Mouse (Mus musculus) embryonic facial prominence, embryonic 12.5 days (tissue): ENCODE results near the gene Bmpr1a. TPM values are rescaled to one million over a fixed set of nuclear protein-coding genes. Genes with fewer than 3 reads are reported as not detected.

ENCODE experiments used
- ATAC-seq: fragments of 200-750 bp; cut with Nextera tagmentation; 2 replicates; pipeline ENCODE4 v1.8.0; 2017; ENCODE audit not compliant: insufficient number of reproducible peaks, insufficient read depth, low FRiP score, low TSS enrichment
- H3K27ac ChIP-seq: fragments of 300-500 bp; sonication (generic); 2 replicates; pipeline ENCODE4 v1.5.1; 2016; ENCODE audit warnings: mild to moderate bottlenecking
- H3K27me3 ChIP-seq: fragments of 300-500 bp; sonication (generic); 2 replicates; pipeline ENCODE4 v1.6.1; 2016; ENCODE audit warnings: mild to moderate bottlenecking, moderate library complexity
- H3K36me3 ChIP-seq: fragments of 300-500 bp; sonication (generic); 2 replicates; pipeline ENCODE4 v1.6.1; 2016; ENCODE audit warnings: mild to moderate bottlenecking
- H3K4me1 ChIP-seq: fragments of 300-500 bp; sonication (generic); 2 replicates; pipeline ENCODE4 v1.6.1; 2016
- H3K4me2 ChIP-seq: fragments of 300-500 bp; sonication (generic); replicated peaks from 2 replicates; pipeline ENCODE4 v1.6.1; 2016; ENCODE audit warnings: mild to moderate bottlenecking, moderate library complexity
- H3K4me3 ChIP-seq: fragments of 300-500 bp; sonication (generic); 2 replicates; pipeline ENCODE4 v1.5.1; 2016; ENCODE audit warnings: mild to moderate bottlenecking
- H3K9ac ChIP-seq: fragments of 300-500 bp; sonication (generic); 2 replicates; pipeline ENCODE4 v1.6.1; 2016; ENCODE audit warnings: mild to moderate bottlenecking, moderate library complexity
- H3K9me3 ChIP-seq: fragments of 300-500 bp; sonication (generic); 2 replicates; pipeline ENCODE4 v1.6.1; 2016; ENCODE audit warnings: mild to moderate bottlenecking, moderate library complexity
- WGBS: fragments of 180-500 bp; shearing (Covaris S2); methylation state at CpG from one replicate; pipeline ENCODE4 v1.1.7; 2016; 5-methylcytosine and 5-hydroxymethylcytosine counted together
- polyA plus RNA-seq: library from polyadenylated mRNA; unstranded; fragments of >200 nt; fragmentation: Nextera tagmentation; extraction: Ambion mirVana; gene quantifications from 2 replicates; pipeline ENCODE4 v1.2.1, GENCODE M21; 2016

The Bmpr1a gene
- polyA plus RNA-seq, 1 experiment from 2014 or later = 71.4 TPM

DNA sequence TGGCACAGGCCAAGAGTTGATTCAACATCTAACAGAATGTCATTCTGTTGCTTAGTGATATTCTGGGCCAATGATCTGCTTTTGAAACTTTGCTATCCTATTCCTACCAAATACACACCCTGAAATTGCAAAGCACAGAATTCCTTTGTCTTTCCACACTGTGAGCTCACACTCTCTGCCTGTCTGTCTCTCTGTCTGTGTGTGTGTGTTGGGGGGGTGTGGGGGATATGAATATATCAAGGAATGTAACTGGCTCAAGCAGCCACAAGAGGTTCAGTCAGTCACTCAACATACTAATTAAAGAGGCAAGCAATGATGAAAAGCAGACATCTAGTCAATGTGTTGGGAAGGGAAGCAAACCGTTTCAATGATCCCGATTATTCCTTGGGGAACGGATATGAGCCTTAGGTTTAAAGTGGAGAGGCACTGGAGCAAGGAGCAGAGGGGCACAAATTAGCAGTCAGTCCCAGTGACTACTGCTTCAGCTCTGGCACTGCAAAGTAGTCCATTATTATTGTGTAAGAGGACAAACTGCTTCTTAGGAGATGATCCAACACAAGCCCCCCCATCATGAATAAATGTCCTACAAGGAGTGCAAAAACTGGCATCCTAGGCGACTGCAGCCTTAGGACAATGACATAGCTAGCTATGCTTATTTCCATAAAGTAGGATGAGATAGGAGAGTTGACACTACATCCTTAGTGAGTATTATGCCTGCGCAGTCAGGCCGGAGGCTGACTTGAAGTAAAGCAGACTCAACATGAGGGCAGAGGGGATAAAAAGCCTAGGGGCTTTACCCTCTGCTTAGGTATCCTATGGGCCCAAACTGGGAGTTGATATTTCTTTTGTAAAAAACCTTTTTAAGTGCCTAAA, 19.4 kb downstream of the Bmpr1a start:
- Histone ChIP-seq H3K4me3 (no peak overlapping the region), H3K4me1 (peaks cover 34% of the 10 kb centered on the region), H3K9ac (no peak overlapping the region), H3K9me3 (no peaks in the 10 kb centered on the region), H3K36me3 (no peaks in the 10 kb centered on the region), H3K27me3 (no peaks in the 10 kb centered on the region), H3K27ac (no peak overlapping the region), H3K4me2 (no peak overlapping the region)
- WGBS = 48% methylated on average over 6 of the region's 6 CpGs
- ATAC-seq = no peak

DNA sequence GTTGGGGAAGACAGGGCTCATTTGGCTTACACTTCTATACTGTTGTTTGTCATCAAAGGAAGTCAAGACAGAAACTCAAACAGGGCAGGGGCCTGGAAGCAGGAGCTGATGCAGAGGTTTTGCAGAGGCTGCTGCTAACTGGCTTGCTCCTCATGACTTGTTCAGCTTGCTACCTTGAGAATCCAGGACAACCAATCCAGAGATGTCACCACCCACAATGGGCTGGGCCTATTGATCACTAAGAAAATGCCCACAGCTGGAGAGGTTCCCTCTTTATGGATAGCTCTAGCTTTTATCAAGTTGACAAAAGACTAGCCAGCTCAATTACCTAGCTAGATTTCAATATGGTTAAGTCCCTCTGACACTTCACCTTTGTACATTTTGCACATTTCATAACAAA, 31.6 kb downstream of the Bmpr1a start:
- H3K4me2 ChIP-seq = no peak overlapping the region
- no peak overlapping the region for H3K9ac ChIP-seq
- H3K4me1 ChIP-seq = peaks cover 11% of the 10 kb centered on the region
- H3K27me3 ChIP-seq = no peaks in the 10 kb centered on the region
- H3K4me3 ChIP-seq = no peak overlapping the region
- H3K36me3 ChIP-seq = no peaks in the 10 kb centered on the region
- no peak for ATAC-seq
- H3K27ac ChIP-seq = no peak overlapping the region
- no peaks in the 10 kb centered on the region for H3K9me3 ChIP-seq

DNA sequence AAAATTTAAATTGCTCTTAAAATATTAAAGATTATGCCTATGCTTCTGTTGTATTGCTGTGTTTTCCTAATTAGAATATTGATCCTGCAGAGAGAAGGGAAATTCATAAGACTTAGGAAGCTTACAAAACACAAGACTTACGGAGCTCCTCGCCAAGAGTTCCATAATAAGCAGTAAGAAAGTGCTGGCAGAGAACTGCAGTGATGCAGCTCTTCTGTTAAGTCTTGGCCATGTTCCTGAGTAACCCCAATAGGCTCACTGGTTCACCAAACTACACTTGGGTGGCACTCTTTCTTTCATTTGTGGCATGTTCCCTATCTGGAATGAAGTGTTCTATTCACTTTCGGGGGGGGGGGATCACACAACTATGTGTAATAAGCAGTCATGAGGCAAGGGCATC, 36.9 kb downstream of the Bmpr1a start:
- Histone ChIP-seq H3K27ac (no peak overlapping the region), H3K9me3 (no peaks in the 10 kb centered on the region), H3K4me3 (no peak overlapping the region), H3K27me3 (no peaks in the 10 kb centered on the region), H3K4me1 (peaks cover 3% of the 10 kb centered on the region; the same call in 1 of the 2 replicates), H3K4me2 (no peak overlapping the region), H3K9ac (no peak overlapping the region), H3K36me3 (no peaks in the 10 kb centered on the region)
- ATAC-seq = no peak
- WGBS = 78% methylated on average over 3 of the region's 3 CpGs

DNA sequence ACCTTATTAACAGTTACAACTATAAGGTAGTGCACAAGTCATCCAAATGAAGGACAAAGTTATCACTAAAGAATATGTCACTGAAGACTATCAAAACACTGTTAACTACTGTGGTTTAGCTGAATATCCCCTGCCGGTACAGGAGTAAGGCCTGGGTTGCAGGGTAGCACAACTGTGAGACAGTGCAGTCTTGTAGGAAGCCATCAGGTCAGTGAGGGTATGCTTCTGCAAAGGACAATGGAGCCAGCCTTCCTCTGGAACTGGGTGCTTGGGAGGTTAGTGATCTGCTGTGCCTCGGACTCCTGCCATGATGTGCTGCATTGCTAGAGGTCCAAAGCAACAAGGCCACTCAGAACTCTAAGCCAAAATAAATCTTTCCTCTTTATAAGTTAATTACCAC, 43.8 kb downstream of the Bmpr1a start:
- ATAC-seq = no peak
- no peaks in the 10 kb centered on the region for H3K27me3 ChIP-seq
- 95% methylated on average over 2 of the region's 2 CpGs for WGBS
- no peak overlapping the region for H3K27ac ChIP-seq
- no peak overlapping the region for H3K9ac ChIP-seq
- H3K9me3 ChIP-seq = no peaks in the 10 kb centered on the region
- H3K36me3 ChIP-seq = peaks cover 2% of the 10 kb centered on the region; the same call in 1 of the 2 replicates
- H3K4me2 ChIP-seq = no peak overlapping the region
- H3K4me1 ChIP-seq = 0 out of 2 replicates have a peak, but pooled peaks cover under 1% of the 10 kb centered on the region
- H3K4me3 ChIP-seq = no peak overlapping the region

DNA sequence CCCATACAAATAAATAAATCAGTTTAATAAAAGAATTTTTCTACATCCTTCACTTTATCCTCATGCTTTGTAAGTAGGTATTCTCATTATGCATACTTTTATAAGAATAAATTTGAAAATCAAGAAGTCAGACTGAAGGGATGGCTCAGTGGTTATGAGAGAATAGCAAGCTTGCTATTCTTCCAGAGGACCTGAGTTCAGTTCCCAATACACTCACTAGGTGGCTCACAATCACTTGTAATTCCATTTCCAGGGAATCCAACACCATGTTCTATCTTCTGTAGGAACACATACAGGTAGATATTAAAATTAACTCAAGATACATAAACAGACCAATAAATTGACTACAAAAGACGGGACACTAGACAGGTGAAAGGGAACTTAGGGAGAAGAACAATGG, 44.3 kb downstream of the Bmpr1a start:
- peaks cover 2% of the 10 kb centered on the region; the same call in 1 of the 2 replicates for H3K36me3 ChIP-seq
- 82% methylated on average over 1 of the region's 1 CpGs for WGBS
- 0 out of 2 replicates have a peak, but pooled peaks cover 5% of the 10 kb centered on the region for H3K4me1 ChIP-seq
- no peak overlapping the region for H3K4me3 ChIP-seq
- no peaks in the 10 kb centered on the region for H3K9me3 ChIP-seq
- no peak overlapping the region for H3K9ac ChIP-seq
- ATAC-seq = no peak
- no peaks in the 10 kb centered on the region for H3K27me3 ChIP-seq
- H3K27ac ChIP-seq = no peak overlapping the region
- H3K4me2 ChIP-seq = no peak overlapping the region

DNA sequence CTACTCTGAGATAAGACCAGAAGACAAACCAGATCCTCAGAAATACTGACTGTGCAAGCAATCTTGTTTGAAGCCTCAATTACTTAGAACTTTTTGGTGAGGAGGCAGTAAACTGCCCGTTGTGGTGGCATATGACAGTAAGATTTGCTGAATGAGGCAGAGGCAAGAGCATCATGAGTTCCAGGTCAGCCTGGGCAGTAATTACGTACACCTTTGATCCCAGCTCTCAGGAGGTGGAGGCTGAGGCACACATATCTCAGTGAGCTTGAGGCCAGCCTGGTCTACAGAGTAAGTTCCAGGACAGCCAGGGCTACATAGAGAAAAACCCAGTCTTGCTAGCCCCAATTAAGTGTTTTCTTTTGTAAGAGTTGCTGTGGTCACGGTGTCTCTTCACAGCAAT, 48.9 kb downstream of the Bmpr1a start:
- Histone ChIP-seq H3K27ac (peak overlapping the region; percentile 32; the same call in 1 of the 2 replicates), H3K9me3 (no peaks in the 10 kb centered on the region), H3K4me2 (no peak overlapping the region), H3K4me3 (no peak overlapping the region), H3K9ac (no peak overlapping the region), H3K36me3 (no peaks in the 10 kb centered on the region; the same call in 1 of the 2 replicates), H3K27me3 (no peaks in the 10 kb centered on the region), H3K4me1 (peaks cover 19% of the 10 kb centered on the region; the same call in 1 of the 2 replicates)
- ATAC-seq = no peak
- WGBS = 67% methylated on average over 3 of the region's 3 CpGs

DNA sequence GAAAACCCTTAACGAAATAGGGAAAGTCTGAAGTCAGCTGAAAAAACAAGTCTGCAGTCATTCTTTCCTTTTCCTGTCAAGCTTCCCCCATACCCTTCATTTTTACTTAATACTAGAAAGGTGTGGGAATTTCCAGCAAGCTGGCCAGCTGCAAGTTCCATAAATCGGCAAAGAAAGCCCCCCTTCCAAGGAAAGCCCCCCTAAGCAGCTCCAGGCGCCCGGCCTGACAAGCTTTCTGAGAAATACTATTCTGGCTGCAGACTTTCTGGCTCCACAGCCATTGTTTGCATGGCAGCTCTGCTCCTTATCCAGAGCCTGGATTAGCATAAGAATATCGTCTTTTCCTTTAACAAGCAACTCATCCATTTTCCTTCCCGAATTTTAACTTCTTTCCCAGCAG, 49.5 kb downstream of the Bmpr1a start:
- WGBS = 18% methylated on average over 6 of the region's 6 CpGs
- Histone ChIP-seq H3K9ac (no peak overlapping the region), H3K4me3 (no peak overlapping the region), H3K27ac (peak overlapping the region; percentile 32; the same call in 1 of the 2 replicates), H3K4me1 (peaks cover 21% of the 10 kb centered on the region; the same call in 1 of the 2 replicates), H3K4me2 (no peak overlapping the region), H3K27me3 (no peaks in the 10 kb centered on the region), H3K9me3 (no peaks in the 10 kb centered on the region), H3K36me3 (no peaks in the 10 kb centered on the region)
- ATAC-seq = no peak

- no peak overlapping the region for H3K4me2 ChIP-seq
- no peaks in the 10 kb centered on the region for H3K27me3 ChIP-seq
- no peak overlapping the region for H3K4me3 ChIP-seq
- H3K9ac ChIP-seq = no peak overlapping the region
- no peak overlapping the region for H3K27ac ChIP-seq
- H3K4me1 ChIP-seq = peaks cover 21% of the 10 kb centered on the region; the same call in 1 of the 2 replicates
- no peaks in the 10 kb centered on the region for H3K9me3 ChIP-seq
- peaks cover 6% of the 10 kb centered on the region for H3K36me3 ChIP-seq
- ATAC-seq = no peak
These were observed 51.3 kb downstream of the Bmpr1a start for GRCm38 (mm10) chr14:34451872-34452271.

DNA sequence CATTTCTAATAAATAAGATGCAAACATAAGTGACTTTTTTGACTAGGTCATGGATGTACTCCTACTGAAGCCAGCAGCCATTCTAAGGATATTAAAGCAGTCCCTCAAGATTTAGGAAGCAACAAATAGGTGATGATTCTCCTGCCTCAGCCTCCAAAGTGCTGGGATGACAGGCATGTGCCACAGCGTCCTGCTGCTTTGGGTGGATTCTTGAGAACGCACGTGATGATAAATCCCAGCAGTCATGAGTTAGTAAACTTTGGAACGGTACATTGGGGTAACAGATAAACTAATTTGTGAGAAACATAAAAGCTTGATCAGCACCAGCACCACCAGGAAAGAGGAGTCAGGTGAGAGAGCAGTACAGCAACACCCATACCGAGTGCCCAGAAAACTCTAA, 52.7 kb downstream of the Bmpr1a start:
- Histone ChIP-seq H3K4me1 (peaks cover 21% of the 10 kb centered on the region; the same call in 1 of the 2 replicates), H3K4me2 (no peak overlapping the region), H3K27ac (no peak overlapping the region), H3K4me3 (no peak overlapping the region), H3K27me3 (no peaks in the 10 kb centered on the region), H3K9ac (no peak overlapping the region), H3K36me3 (peaks cover 11% of the 10 kb centered on the region), H3K9me3 (no peaks in the 10 kb centered on the region)
- WGBS = 88% methylated on average over 5 of the region's 5 CpGs
- ATAC-seq = no peak

DNA sequence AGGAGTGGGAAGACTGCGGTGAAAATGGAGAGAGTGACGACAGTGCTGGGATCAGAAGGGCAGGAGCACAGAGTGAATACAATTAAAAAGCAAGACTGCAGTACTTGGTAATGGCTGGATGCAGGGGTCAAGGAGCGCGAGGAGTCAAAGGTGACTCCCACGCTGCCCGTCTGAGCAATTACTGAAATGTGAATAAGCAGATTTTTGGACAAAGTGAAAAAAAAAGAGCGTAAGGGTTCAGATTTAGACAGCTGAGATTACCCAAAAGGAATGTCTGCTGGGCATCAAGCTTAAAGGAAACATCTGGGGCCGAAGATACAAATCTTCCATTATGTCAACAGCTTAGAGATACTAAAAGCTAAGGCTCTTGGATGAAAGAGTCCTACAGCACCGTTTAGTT, 53.3 kb downstream of the Bmpr1a start:
- Histone ChIP-seq H3K27me3 (no peaks in the 10 kb centered on the region), H3K4me1 (peaks cover 21% of the 10 kb centered on the region; the same call in 1 of the 2 replicates), H3K9me3 (no peaks in the 10 kb centered on the region), H3K4me3 (no peak overlapping the region), H3K4me2 (no peak overlapping the region), H3K27ac (no peak overlapping the region), H3K9ac (no peak overlapping the region), H3K36me3 (peaks cover 11% of the 10 kb centered on the region)
- ATAC-seq = no peak; the same call in 1 of the 2 replicates
- WGBS = 44% methylated on average over 9 of the region's 9 CpGs

GRCm38 (mm10) chr14:34448398-34448797, 54.7 kb downstream of the Bmpr1a start:
- Histone ChIP-seq H3K27ac (no peak overlapping the region), H3K4me3 (no peak overlapping the region), H3K9ac (no peak overlapping the region), H3K9me3 (no peaks in the 10 kb centered on the region), H3K27me3 (no peaks in the 10 kb centered on the region), H3K4me2 (no peak overlapping the region), H3K36me3 (peaks cover 15% of the 10 kb centered on the region), H3K4me1 (peaks cover 13% of the 10 kb centered on the region; the same call in 1 of the 2 replicates)
- ATAC-seq = no peak

DNA sequence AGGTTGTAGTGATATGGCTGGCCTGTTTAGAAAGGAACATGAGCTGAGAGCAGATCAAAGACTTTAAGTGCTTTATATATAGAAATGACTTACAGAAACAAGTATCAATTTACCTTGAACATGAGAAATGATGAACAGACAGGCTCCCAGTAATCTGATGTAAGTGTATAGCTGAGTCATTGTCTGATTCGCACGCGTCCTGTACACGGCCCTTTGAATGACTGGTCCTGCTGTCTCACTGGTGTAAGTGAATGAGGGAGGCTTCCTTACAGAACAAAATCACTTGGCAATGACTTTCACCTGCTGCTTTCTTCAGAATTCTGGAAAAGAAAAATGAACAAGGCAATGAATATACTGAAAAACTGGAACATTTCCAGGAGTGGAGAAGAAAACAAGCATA, 55.5 kb downstream of the Bmpr1a start:
- WGBS = 78% methylated on average over 4 of the region's 4 CpGs
- Histone ChIP-seq H3K27ac (no peak overlapping the region), H3K4me2 (no peak overlapping the region), H3K4me1 (peaks cover 13% of the 10 kb centered on the region; the same call in 1 of the 2 replicates), H3K27me3 (no peaks in the 10 kb centered on the region), H3K9ac (no peak overlapping the region), H3K9me3 (no peaks in the 10 kb centered on the region), H3K36me3 (peaks cover 22% of the 10 kb centered on the region), H3K4me3 (no peak overlapping the region)
- ATAC-seq = no peak
